Mouse (Mus musculus): ENCODE results near the gene Slc7a11.

- TF ChIP-seq MAX (IDR thresholded peaks at IDR 0.05; ENCODE audit: low read depth): no peak
- TF ChIP-seq MYOG (IDR thresholded peaks at IDR 0.05; ENCODE audit: control insufficient read depth in 1 of 3, insufficient read depth in 1 of 3, insufficient read length in 2 of 3, low read depth in 2 of 3): no peak
Observed at GRCm38 (mm10) chr3:50260667-50261066, 182.7 kb downstream of the Slc7a11 start.
